Mouse (Mus musculus) olfactory bulb, adult 2 months (tissue): ENCODE data around the gene Atp8a2.

Experiments used
- CTCF ChIP-seq: fragments of 200-500 bp; IDR thresholded peaks from 2 replicates; pipeline ENCODE4 v1.5.1; 2012; ENCODE audit warnings: low read depth, mild to moderate bottlenecking, low read length, moderate library complexity; ENCODE audit not compliant: insufficient read depth
- POLR2A ChIP-seq: fragments of 200-500 bp; IDR thresholded peaks from 2 replicates; pipeline ENCODE4 v1.6.1; 2012; ENCODE audit warnings: mild to moderate bottlenecking, low read depth, low read length, moderate library complexity; ENCODE audit not compliant: insufficient read depth

DNA sequence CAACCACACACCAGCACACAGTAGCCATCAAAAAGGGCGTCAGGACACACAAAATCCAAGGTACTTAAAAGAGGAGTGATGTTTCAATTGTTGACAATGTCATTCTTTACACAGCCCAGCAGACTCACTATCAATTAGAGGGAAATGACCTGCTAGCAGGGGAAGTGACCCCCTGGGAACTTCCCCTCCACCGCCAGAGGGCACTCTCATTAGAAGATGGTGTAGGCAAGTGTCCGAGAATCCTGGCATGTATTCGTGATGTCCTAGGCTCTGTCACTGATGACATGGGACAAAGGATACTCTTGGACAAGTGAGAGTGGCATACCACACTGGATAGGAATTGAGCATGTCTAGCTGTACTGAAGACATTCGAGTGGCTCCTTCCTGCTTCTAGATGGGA lies 208.1 kb downstream of the Atp8a2 start:
- TF ChIP-seq CTCF (no peak), POLR2A (no peak)
